Mouse (Mus musculus): ENCODE results near the gene Ireb2.
A peak's percentile ranks its signal among the peaks of the same experiment; 100 is the strongest.
"Not testable (repeated sequence)": the region's sequence is repeated elsewhere in the genome, so short reads cannot be mapped to it uniquely, and the experiment has no call there.

Ireb2 gene

GRCm38 (mm10) chr9:54897097-54897496, 33.5 kb downstream of the Ireb2 start:
- DNase-seq (ENCODE audit: low read depth, low spot score): no peak

GRCm38 (mm10) chr9:54909446-54909845, 45.9 kb downstream of the Ireb2 start:
- no peak for DNase-seq (ENCODE audit: low read depth, low spot score)

GRCm38 (mm10) chr9:54915576-54915975, 52.0 kb downstream of the Ireb2 start:
- DNase-seq (ENCODE audit: low read depth, low spot score): no peak

- no peak for DNase-seq (ENCODE audit: low read depth, low spot score)
Measured at GRCm38 (mm10) chr9:54916401-54916800, 52.8 kb downstream of the Ireb2 start.

- peak; percentile 86 for DNase-seq (ENCODE audit: low read depth, low spot score)
Measured at GRCm38 (mm10) chr9:54917010-54917677, 53.6 kb downstream of the Ireb2 start, which contains the start of gene Hykk. Gene Hykk (plus strand): TSS chr9:54917283.

- DNase-seq (ENCODE audit: low read depth, low spot score): no peak
Measured at GRCm38 (mm10) chr9:54918191-54918590, 54.6 kb downstream of the Ireb2 start.

- DNase-seq (ENCODE audit: low read depth, low spot score): no peak
Measured at GRCm38 (mm10) chr9:54918781-54919180, 55.2 kb downstream of the Ireb2 start.

GRCm38 (mm10) chr9:54919946-54920345, 56.4 kb downstream of the Ireb2 start:
- DNase-seq (ENCODE audit: low read depth, low spot score): no peak

GRCm38 (mm10) chr9:54930741-54931140, 67.2 kb downstream of the Ireb2 start:
- no peak for DNase-seq (ENCODE audit: low read depth, low spot score)

GRCm38 (mm10) chr9:54931765-54932164, 68.2 kb downstream of the Ireb2 start:
- DNase-seq (ENCODE audit: low read depth, low spot score): no peak

- no peak for DNase-seq (ENCODE audit: low read depth, low spot score)
Measured at GRCm38 (mm10) chr9:54932379-54932778, 68.8 kb downstream of the Ireb2 start.

- no peak for DNase-seq (ENCODE audit: low read depth, low spot score)
Measured at GRCm38 (mm10) chr9:54942071-54942470, 78.5 kb downstream of the Ireb2 start.

GRCm38 (mm10) chr9:54944467-54944866, 80.9 kb downstream of the Ireb2 start:
- no peak for DNase-seq (ENCODE audit: low read depth, low spot score)

GRCm38 (mm10) chr9:54946256-54946655, 82.7 kb downstream of the Ireb2 start:
- no peak for DNase-seq (ENCODE audit: low read depth, low spot score)

- DNase-seq (ENCODE audit: low read depth, low spot score): no peak
Measured at GRCm38 (mm10) chr9:54949465-54949864, 85.9 kb downstream of the Ireb2 start.

GRCm38 (mm10) chr9:54950162-54950561, 86.6 kb downstream of the Ireb2 start:
- not testable (repeated sequence) for DNase-seq (ENCODE audit: low read depth, low spot score)

- peak; percentile 73 for DNase-seq (ENCODE audit: low read depth, low spot score)
Measured at GRCm38 (mm10) chr9:54950575-54951321, 87.2 kb downstream of the Ireb2 start, which contains the start of the genes Psma4 and AY074887. Gene Psma4 (plus strand): TSS chr9:54950790. Gene AY074887 (minus strand): TSS chr9:54950998.

- no peak for DNase-seq (ENCODE audit: low read depth, low spot score)
Measured at GRCm38 (mm10) chr9:54961059-54961458, 97.5 kb downstream of the Ireb2 start.

Measured in WW6 (cell line).